ENCODE assay signal across 17 mouse cellular contexts in the genomic region with DNA sequence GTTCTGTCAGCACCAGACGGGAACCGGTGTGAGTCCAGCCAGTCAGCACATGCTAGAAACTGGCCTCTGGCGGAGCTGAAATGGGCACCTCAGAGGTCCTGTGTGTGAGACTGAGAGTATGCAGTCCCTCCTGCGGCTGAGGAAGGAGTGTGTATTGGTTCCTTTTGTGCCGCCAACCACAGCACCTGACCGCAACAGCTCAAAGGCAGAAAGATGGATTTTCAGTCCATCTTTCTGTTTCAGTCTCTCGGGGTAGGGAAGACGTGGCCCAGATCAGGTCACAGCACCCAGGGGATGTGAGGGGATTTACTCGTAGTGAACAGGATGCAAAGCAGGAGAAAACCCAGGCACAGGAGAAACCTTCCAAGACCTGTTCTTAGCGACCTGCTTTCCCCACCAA. TPM values are rescaled to one million over a fixed set of nuclear protein-coding genes. Genes with fewer than 3 reads are reported as not detected.
"Had no signal": no experiment of that assay in that cellular context is flagged by ENCODE, and none has a peak within 500 bp of the region (broad histone marks: within the 10 kb centered on the region; RNA-seq: fewer than 3 reads in every experiment).

No protein-coding gene starts in this region.

- H3K4me1 ChIP-seq: stomach, embryonic 15.5 days had no signal

- DNase-seq: kidney, postnatal 14 days; kidney, postnatal 4 days; left cerebral cortex, postnatal 4 days; liver, embryonic 13.5 days; lung, adult 2 months; lung, postnatal 14 days; lung, postnatal 4 days; midbrain, embryonic 14.5 days; retina, postnatal 1 day; right cerebral cortex, postnatal 25 days; spleen, adult 18-20 months; thymus, adult 2 months; thymus, postnatal 14 days; thymus, postnatal 4 days had no signal

- H3K4me3 ChIP-seq: liver, embryonic 13.5 days; stomach, embryonic 15.5 days had no signal

- H3K27me3 ChIP-seq: liver, embryonic 13.5 days; stomach, embryonic 15.5 days had no signal

- H3K27ac ChIP-seq: liver, embryonic 13.5 days had no signal

- H3K36me3 ChIP-seq: liver, embryonic 13.5 days; stomach, embryonic 15.5 days had no signal

- H3K9ac ChIP-seq: liver, embryonic 13.5 days; stomach, embryonic 15.5 days had no signal

- H3K9me3 ChIP-seq: liver, embryonic 13.5 days; stomach, embryonic 15.5 days had no signal

- H3K4me2 ChIP-seq: liver, embryonic 13.5 days; midbrain, embryonic 11.5 days; stomach, embryonic 15.5 days had no signal

RNA-seq across cellular contexts. Expression of a gene that starts 25.0 kb away (rescaled TPM):
- total RNA-seq: megakaryocyte-erythroid progenitor cell, adult 5-6 weeks had no signal
